Mouse (Mus musculus) limb, embryonic 13.5 days (tissue): Measurements from ENCODE around the gene Mcrs1. TPM values are rescaled to one million over a fixed set of nuclear protein-coding genes. Genes with fewer than 3 reads are reported as not detected.

Source experiments
- ATAC-seq: fragments of 200-750 bp; cut with Nextera tagmentation; 2 replicates; pipeline ENCODE4 v1.8.0; 2017; ENCODE audit warnings: low read depth, moderate number of reproducible peaks, moderate TSS enrichment; ENCODE audit not compliant: low FRiP score
- H3K27ac ChIP-seq: fragments of 300-500 bp; sonication (generic); 2 replicates; pipeline ENCODE4 v1.5.1; 2015; ENCODE audit warnings: inconsistent platforms, mild to moderate bottlenecking, moderate library complexity
- H3K27me3 ChIP-seq: fragments of 300-500 bp; sonication (generic); 2 replicates; pipeline ENCODE4 v1.6.1; 2015; ENCODE audit warnings: mild to moderate bottlenecking, inconsistent platforms
- H3K36me3 ChIP-seq: fragments of 300-500 bp; sonication (generic); 2 replicates; pipeline ENCODE4 v1.6.1; 2015; ENCODE audit warnings: inconsistent platforms, mild to moderate bottlenecking, moderate library complexity
- H3K4me1 ChIP-seq: fragments of 300-500 bp; sonication (generic); 2 replicates; pipeline ENCODE4 v1.6.1; 2015; ENCODE audit warnings: inconsistent platforms
- H3K4me2 ChIP-seq: fragments of 300-500 bp; sonication (generic); replicated peaks from 2 replicates; pipeline ENCODE4 v1.6.1; 2015; ENCODE audit warnings: inconsistent platforms, mild to moderate bottlenecking, moderate library complexity
- H3K4me3 ChIP-seq: fragments of 300-500 bp; sonication (generic); 2 replicates; pipeline ENCODE4 v1.5.1; 2015; ENCODE audit warnings: moderate library complexity, mild to moderate bottlenecking, inconsistent platforms
- H3K9ac ChIP-seq: fragments of 300-500 bp; sonication (generic); 2 replicates; pipeline ENCODE4 v1.6.1; 2015; ENCODE audit warnings: mild to moderate bottlenecking, inconsistent platforms
- H3K9me3 ChIP-seq: fragments of 300-500 bp; sonication (generic); 2 replicates; pipeline ENCODE4 v1.6.1; 2016; ENCODE audit warnings: inconsistent platforms
- WGBS: fragments of 180-500 bp; shearing (Covaris S2); methylation state at CpG from one replicate; pipeline ENCODE4 v1.1.7; 2015; 5-methylcytosine and 5-hydroxymethylcytosine counted together
- polyA plus RNA-seq: library from polyadenylated mRNA; unstranded; fragments of >200 nt; fragmentation: Nextera tagmentation; extraction: Ambion mirVana; gene quantifications from 2 replicates; pipeline ENCODE4 v1.2.1, GENCODE M21; 2015

Mcrs1 gene
- polyA plus RNA-seq, 1 experiment from 2014 or later = 144 TPM

GRCm38 (mm10) chr15:99223585-99224207, 28.1 kb downstream of the Mcrs1 start:
- WGBS = under 1% methylated on average over 46 of the region's 46 CpGs
- no peaks in the 10 kb centered on the region for H3K36me3 ChIP-seq

GRCm38 (mm10) chr15:99222794-99223584, 28.8 kb downstream of the Mcrs1 start:
- no peak overlapping the region for H3K27ac ChIP-seq
- 6% methylated on average over 18 of the region's 18 CpGs for WGBS
- H3K9ac ChIP-seq = peak overlapping the region; percentile 62; the same call in 1 of the 2 replicates
- no peaks in the 10 kb centered on the region for H3K9me3 ChIP-seq
- peaks cover 82% of the 10 kb centered on the region for H3K27me3 ChIP-seq
- H3K4me2 ChIP-seq = peak overlapping the region; percentile 77
- peak overlapping the region; percentile 48 for H3K4me3 ChIP-seq
- peaks cover 55% of the 10 kb centered on the region for H3K4me1 ChIP-seq
- no peaks in the 10 kb centered on the region for H3K36me3 ChIP-seq
- ATAC-seq = no peak

More at GRCm38 (mm10) chr15:99223585-99224207, 28.1 kb downstream of the Mcrs1 start:
- Histone ChIP-seq H3K4me3 (peak overlapping the region; percentile 48), H3K9ac (peak overlapping the region; percentile 62), H3K27me3 (peaks cover 89% of the 10 kb centered on the region), H3K9me3 (no peaks in the 10 kb centered on the region), H3K27ac (no peak overlapping the region), H3K4me1 (peaks cover 55% of the 10 kb centered on the region), H3K4me2 (peak overlapping the region; percentile 77)
- ATAC-seq = no peak

GRCm38 (mm10) chr15:99221315-99221952, 30.3 kb downstream of the Mcrs1 start:
- 6% methylated on average over 8 of the region's 8 CpGs for WGBS
- ATAC-seq = peak; percentile 77; the same call in 1 of the 2 replicates

GRCm38 (mm10) chr15:99217630-99218029, 34.1 kb downstream of the Mcrs1 start:
- ATAC-seq = no peak
- H3K9ac ChIP-seq = no peak overlapping the region
- peaks cover 22% of the 10 kb centered on the region for H3K4me1 ChIP-seq
- H3K27ac ChIP-seq = no peak overlapping the region
- no peak overlapping the region for H3K4me2 ChIP-seq
- no peaks in the 10 kb centered on the region for H3K9me3 ChIP-seq
- H3K4me3 ChIP-seq = no peak overlapping the region
- WGBS = 93% methylated on average over 4 of the region's 4 CpGs
- H3K27me3 ChIP-seq = peaks cover 33% of the 10 kb centered on the region
- peaks cover 17% of the 10 kb centered on the region for H3K36me3 ChIP-seq

More at GRCm38 (mm10) chr15:99221315-99221952, 30.3 kb downstream of the Mcrs1 start:
- Histone ChIP-seq H3K36me3 (no peaks in the 10 kb centered on the region), H3K4me3 (no peak overlapping the region), H3K27ac (no peak overlapping the region), H3K4me2 (peak overlapping the region; percentile 7; the same call in 1 of the 2 replicates), H3K27me3 (peaks cover 71% of the 10 kb centered on the region), H3K9me3 (no peaks in the 10 kb centered on the region), H3K9ac (no peak overlapping the region), H3K4me1 (peaks cover 55% of the 10 kb centered on the region)

GRCm38 (mm10) chr15:99215741-99216463, 35.9 kb downstream of the Mcrs1 start:
- no peak overlapping the region for H3K9ac ChIP-seq
- peaks cover 10% of the 10 kb centered on the region for H3K4me1 ChIP-seq
- no peak overlapping the region for H3K4me3 ChIP-seq
- WGBS = 85% methylated on average over 11 of the region's 11 CpGs
- no peaks in the 10 kb centered on the region for H3K9me3 ChIP-seq
- peaks cover 35% of the 10 kb centered on the region for H3K36me3 ChIP-seq
- peaks cover 18% of the 10 kb centered on the region for H3K27me3 ChIP-seq
- no peak overlapping the region for H3K4me2 ChIP-seq
- ATAC-seq = no peak
- H3K27ac ChIP-seq = no peak overlapping the region

GRCm38 (mm10) chr15:99214941-99215340, 36.8 kb downstream of the Mcrs1 start:
- H3K27me3 ChIP-seq = peaks cover 12% of the 10 kb centered on the region
- H3K9ac ChIP-seq = no peak overlapping the region
- no peak overlapping the region for H3K4me2 ChIP-seq
- H3K27ac ChIP-seq = no peak overlapping the region
- no peak for ATAC-seq
- H3K36me3 ChIP-seq = peaks cover 43% of the 10 kb centered on the region
- peaks cover 8% of the 10 kb centered on the region; the same call in 1 of the 2 replicates for H3K4me1 ChIP-seq
- no peaks in the 10 kb centered on the region for H3K9me3 ChIP-seq
- H3K4me3 ChIP-seq = no peak overlapping the region
- WGBS = 76% methylated on average over 2 of the region's 2 CpGs

GRCm38 (mm10) chr15:99213183-99213582, 38.6 kb downstream of the Mcrs1 start:
- H3K27me3 ChIP-seq = peaks cover 4% of the 10 kb centered on the region
- H3K4me3 ChIP-seq = no peak overlapping the region
- peaks cover 57% of the 10 kb centered on the region for H3K36me3 ChIP-seq
- no peaks in the 10 kb centered on the region for H3K4me1 ChIP-seq
- 81% methylated on average over 10 of the region's 10 CpGs for WGBS
- no peaks in the 10 kb centered on the region for H3K9me3 ChIP-seq
- no peak overlapping the region for H3K27ac ChIP-seq
- H3K9ac ChIP-seq = no peak overlapping the region
- ATAC-seq = no peak
- H3K4me2 ChIP-seq = no peak overlapping the region

- Histone ChIP-seq H3K36me3 (peaks cover 71% of the 10 kb centered on the region), H3K27me3 (no peaks in the 10 kb centered on the region), H3K4me1 (peaks cover 11% of the 10 kb centered on the region), H3K4me3 (no peak overlapping the region), H3K9ac (no peak overlapping the region), H3K9me3 (no peaks in the 10 kb centered on the region), H3K4me2 (no peak overlapping the region), H3K27ac (no peak overlapping the region)
- ATAC-seq = no peak
- WGBS = 65% methylated on average over 8 of the region's 8 CpGs
Measured at GRCm38 (mm10) chr15:99205959-99206358, 45.8 kb downstream of the Mcrs1 start.

- H3K27me3 ChIP-seq = no peaks in the 10 kb centered on the region
- H3K36me3 ChIP-seq = peaks cover 64% of the 10 kb centered on the region
- no peak overlapping the region for H3K9ac ChIP-seq
- H3K27ac ChIP-seq = no peak overlapping the region
- no peaks in the 10 kb centered on the region for H3K9me3 ChIP-seq
- ATAC-seq = no peak
- H3K4me2 ChIP-seq = no peak overlapping the region
- no peak overlapping the region for H3K4me3 ChIP-seq
- no peaks in the 10 kb centered on the region for H3K4me1 ChIP-seq
Measured at GRCm38 (mm10) chr15:99198761-99199160, 53.0 kb downstream of the Mcrs1 start.

GRCm38 (mm10) chr15:99195043-99195442, 56.7 kb downstream of the Mcrs1 start:
- Histone ChIP-seq H3K4me3 (no peak overlapping the region), H3K36me3 (peaks cover 63% of the 10 kb centered on the region), H3K4me2 (no peak overlapping the region), H3K9ac (no peak overlapping the region), H3K9me3 (no peaks in the 10 kb centered on the region), H3K27ac (no peak overlapping the region; the same call in 1 of the 2 replicates), H3K27me3 (no peaks in the 10 kb centered on the region), H3K4me1 (no peaks in the 10 kb centered on the region)
- 60% methylated on average over 6 of the region's 6 CpGs for WGBS
- no peak for ATAC-seq

GRCm38 (mm10) chr15:99194358-99194757, 57.4 kb downstream of the Mcrs1 start:
- H3K27me3 ChIP-seq = no peaks in the 10 kb centered on the region
- no peak overlapping the region for H3K27ac ChIP-seq
- H3K9ac ChIP-seq = no peak overlapping the region
- no peak overlapping the region for H3K4me3 ChIP-seq
- H3K4me2 ChIP-seq = no peak overlapping the region
- H3K36me3 ChIP-seq = peaks cover 63% of the 10 kb centered on the region
- H3K4me1 ChIP-seq = no peaks in the 10 kb centered on the region
- no peak for ATAC-seq
- 92% methylated on average over 9 of the region's 10 CpGs for WGBS
- no peaks in the 10 kb centered on the region for H3K9me3 ChIP-seq
